Mouse (Mus musculus): Measurements from ENCODE around the gene Wdr83.

- no peak for TF ChIP-seq CTCF (IDR thresholded peaks at IDR 0.05; ENCODE audit: borderline replicate concordance, extremely low read depth, insufficient read depth, insufficient read length)
- no peak for TF ChIP-seq POLR2A (IDR thresholded peaks at IDR 0.05; ENCODE audit: borderline replicate concordance, extremely low read depth, insufficient read depth, insufficient read length, poor library complexity, severe bottlenecking)
Observed at GRCm38 (mm10) chr8:85029271-85029670, 51.8 kb downstream of the Wdr83 start.
